Mouse (Mus musculus) liver, embryonic 14.5 days (tissue): ENCODE results near the gene Rnf208.

ENCODE experiments used
- CTCF ChIP-seq: IDR thresholded peaks from 2 replicates; pipeline ENCODE4 v1.5.1; 2016; ENCODE audit warnings: antibody characterized with exemption, low read depth, control low read depth
- EP300 ChIP-seq: IDR thresholded peaks from 2 replicates; pipeline ENCODE4 v1.6.1; 2016; ENCODE audit warnings: antibody characterized with exemption, low read depth

- peak; percentile 71 for TF ChIP-seq CTCF
- TF ChIP-seq EP300 = no peak
Measured at GRCm38 (mm10) chr2:25252331-25252730, 10.3 kb downstream of the Rnf208 start.
